Mouse (Mus musculus) CD8-positive naive resting alpha-beta T cell, adult 57 days (primary cell): ENCODE results near the gene Rnf215. TPM values are rescaled to one million over a fixed set of nuclear protein-coding genes. Genes with fewer than 3 reads are reported as not detected.

Experiments
- total RNA-seq: library from RNA; stranded (reverse); gene quantifications from one replicate; pipeline ENCODE4 v1.2.4, GENCODE M21; 2023

The Rnf215 gene
- total RNA-seq, result 22.8 TPM

GRCm38 (mm10) chr11:4134986-4135935 is at the start of gene Rnf215:
TSS of gene Rnf215 (plus strand) at chr11:4135202.

GRCm38 (mm10) chr11:4095171-4096053 is 39.6 kb upstream of the Rnf215 start, which contains the start of gene Mtfp1:
TSS of gene Mtfp1 (minus strand) at chr11:4095445.

GRCm38 (mm10) chr11:4122742-4123579 is 12.0 kb upstream of the Rnf215 start, which contains the start of gene Sec14l2:
TSS of gene Sec14l2 (minus strand) at chr11:4123415.

GRCm38 (mm10) chr11:4159808-4160708 is 25.1 kb downstream of the Rnf215 start, which contains the start of the genes Ccdc157 and Sf3a1:
TSS of gene Ccdc157 (minus strand) at chr11:4160293.
TSS of gene Sf3a1 (plus strand) at chr11:4160350.

GRCm38 (mm10) chr11:4186486-4187317 is 51.7 kb downstream of the Rnf215 start, which contains the start of gene Tbc1d10a:
TSS of gene Tbc1d10a (plus strand) at chr11:4186789.

Other genes starting within 250 kb of the Rnf215 start
- gene 4921536K21Rik, start 240.1 kb upstream of the Rnf215 start, total RNA-seq, result 0.40 TPM
- 10.3 TPM for gene Dusp18, start 240.0 kb upstream of the Rnf215 start, total RNA-seq
- gene Slc35e4, start 220.5 kb upstream of the Rnf215 start, total RNA-seq, result 4.4 TPM
- 8.6 TPM for gene Tcn2, start 203.0 kb upstream of the Rnf215 start, total RNA-seq
- 84.3 TPM for gene Pes1, start 171.2 kb upstream of the Rnf215 start, total RNA-seq
- gene 4930556J24Rik, start 158.4 kb upstream of the Rnf215 start, total RNA-seq, result not detected
- gene Gal3st1, start 151.6 kb upstream of the Rnf215 start, total RNA-seq, result not detected
- not detected for gene Sec14l4, start 103.7 kb upstream of the Rnf215 start, total RNA-seq
- gene Sec14l3, start 70.4 kb upstream of the Rnf215 start, total RNA-seq, result not detected
- 1.5 TPM for gene Mtfp1, start 39.8 kb upstream of the Rnf215 start, total RNA-seq
- gene Sec14l2, start 11.8 kb upstream of the Rnf215 start, total RNA-seq, result 2.0 TPM
- 9.5 TPM for gene Ccdc157, start 25.1 kb downstream of the Rnf215 start, total RNA-seq
- 61.1 TPM for gene Sf3a1, start 25.1 kb downstream of the Rnf215 start, total RNA-seq
- gene Tbc1d10a, start 51.6 kb downstream of the Rnf215 start, total RNA-seq, result 44.6 TPM
- gene Castor1, start 83.0 kb downstream of the Rnf215 start, total RNA-seq, result 6.7 TPM
- 7.3 TPM for gene Osm, start 101.2 kb downstream of the Rnf215 start, total RNA-seq
- 0.21 TPM for gene Lif, start 122.4 kb downstream of the Rnf215 start, total RNA-seq